Mouse (Mus musculus): ENCODE measurements around the gene Pink1.

GRCm38 (mm10) chr4:138320711-138321110 lies 5.4 kb downstream of the Pink1 start:
- TF ChIP-seq CTCF (IDR thresholded peaks at IDR 0.05; ENCODE audit: borderline replicate concordance, control insufficient read depth, extremely low read depth, insufficient read depth, low read length, poor library complexity) (no peak), POLR2A (IDR thresholded peaks at IDR 0.05; ENCODE audit: control insufficient read depth, extremely low read depth, insufficient read depth, low read length, poor library complexity) (no peak)
